Mouse (Mus musculus): ENCODE measurements around the gene Setd7.
"Not testable (repeated sequence)": the region's sequence is repeated elsewhere in the genome, so short reads cannot be mapped to it uniquely, and the experiment has no call there.

DNA sequence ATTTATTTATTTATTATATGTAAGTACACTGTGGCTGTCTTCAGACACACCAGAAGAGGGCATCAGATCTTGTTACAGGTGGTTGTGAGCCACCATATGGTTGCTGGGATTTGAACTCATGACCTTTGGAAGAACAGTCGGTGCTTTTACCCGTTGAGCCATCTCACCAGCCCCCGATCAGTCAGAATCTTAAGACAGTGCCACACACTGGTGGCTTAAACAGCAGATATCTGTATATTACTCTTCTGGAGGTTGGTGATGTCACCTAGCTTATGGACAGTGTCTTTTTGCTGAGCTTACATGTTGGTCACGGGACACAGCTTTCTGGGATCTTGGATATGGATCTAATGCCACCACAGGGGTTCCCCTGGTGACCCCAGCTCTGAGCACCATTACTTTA is 18.6 kb upstream of the Setd7 start:
- TF ChIP-seq CTCF (IDR thresholded peaks at IDR 0.05; ENCODE audit: low read depth, low read length); POLR2A (IDR thresholded peaks at IDR 0.05; ENCODE audit: extremely low read depth, insufficient read depth, low read length): not testable (repeated sequence)
